Mouse (Mus musculus) embryonic fibroblast, embryonic 13.5 days (primary cell): ENCODE results near the gene Olfr510. TPM values are rescaled to one million over a fixed set of nuclear protein-coding genes. Genes with fewer than 3 reads are reported as not detected.
"Not testable (repeated sequence)": the region's sequence is repeated elsewhere in the genome, so short reads cannot be mapped to it uniquely, and the experiment has no call there.

Source experiments
- H3K27ac ChIP-seq: 2 replicates; pipeline ENCODE4 v1.5.1; 2012; ENCODE audit warnings: low read length, control low read depth, inconsistent platforms; ENCODE audit not compliant: insufficient read depth
- H3K4me1 ChIP-seq: 2 replicates; pipeline ENCODE4 v1.6.1; 2011; ENCODE audit warnings: low read length; ENCODE audit not compliant: control insufficient read depth, insufficient read depth
- H3K4me3 ChIP-seq: 2 replicates; pipeline ENCODE4 v1.5.1; 2011; ENCODE audit warnings: mild to moderate bottlenecking, control low read depth, low read length; ENCODE audit not compliant: insufficient read depth
- CTCF ChIP-seq: IDR thresholded peaks from 2 replicates; pipeline ENCODE4 v1.5.1; 2011; ENCODE audit warnings: mild to moderate bottlenecking, control low read depth, low read length, moderate library complexity, borderline replicate concordance; ENCODE audit not compliant: insufficient read depth
- POLR2A ChIP-seq: IDR thresholded peaks from 2 replicates; pipeline ENCODE4 v1.6.1; 2011; ENCODE audit warnings: low read depth, mild to moderate bottlenecking, control low read depth, low read length, moderate library complexity
- polyA plus RNA-seq: library from polyadenylated mRNA; stranded (reverse); fragments of >200 nt; gene quantifications from 2 replicates; pipeline ENCODE4 v1.2.4, GENCODE M21; 2011; ENCODE audit warnings: low read depth; ENCODE audit not compliant: missing spikeins, insufficient read length

Olfr510 gene
- not detected in 2 replicates for polyA plus RNA-seq

GRCm38 (mm10) chr7:108666118-108666517, at the start of gene Olfr510:
Olfr510 (plus strand) TSS chr7:108666418.
- no peak within 1 kb of the TSS for H3K4me3 ChIP-seq

GRCm38 (mm10) chr7:108616781-108617180, 49.4 kb upstream of the Olfr510 start:
- H3K27ac ChIP-seq, H3K4me3 ChIP-seq, H3K4me1 ChIP-seq: not testable (repeated sequence)

More at GRCm38 (mm10) chr7:108666118-108666517, at the start of gene Olfr510:
- no peak for TF ChIP-seq POLR2A
- no peak for TF ChIP-seq CTCF
- H3K27ac ChIP-seq, result no peak within 1 kb of the TSS
- H3K4me1 ChIP-seq, result no peaks in the 10 kb centered on the region

GRCm38 (mm10) chr7:108621514-108621913, 44.7 kb upstream of the Olfr510 start, which contains the start of gene Olfr507:
Olfr507 (plus strand) TSS chr7:108621814.
- no peak for TF ChIP-seq CTCF
- no peak for TF ChIP-seq POLR2A
- H3K27ac ChIP-seq, result no peak within 1 kb of the TSS
- no peaks in the 10 kb centered on the region for H3K4me1 ChIP-seq

GRCm38 (mm10) chr7:108629694-108630093, 36.5 kb upstream of the Olfr510 start, which contains the start of gene Olfr508:
Olfr508 (plus strand) TSS chr7:108629994.
- Histone ChIP-seq H3K4me3 (no peak within 1 kb of the TSS), H3K27ac (no peak within 1 kb of the TSS), H3K4me1 (no peaks in the 10 kb centered on the region)
- TF ChIP-seq CTCF (no peak), POLR2A (no peak)

More at GRCm38 (mm10) chr7:108621514-108621913, 44.7 kb upstream of the Olfr510 start, which contains the start of gene Olfr507:
- no peak within 1 kb of the TSS for H3K4me3 ChIP-seq

- TF ChIP-seq CTCF (no peak), POLR2A (no peak)
- no peak within 1 kb of the TSS for H3K27ac ChIP-seq
- no peak within 1 kb of the TSS for H3K4me3 ChIP-seq
- H3K4me1 ChIP-seq, result no peaks in the 10 kb centered on the region
Measured at GRCm38 (mm10) chr7:108651806-108652205, 14.4 kb upstream of the Olfr510 start, which contains the start of gene Olfr509. Olfr509 (minus strand) TSS chr7:108651906.

GRCm38 (mm10) chr7:108662419-108662818, 3.8 kb upstream of the Olfr510 start:
- TF ChIP-seq CTCF, result no peak
- no peak for TF ChIP-seq POLR2A
- no peak overlapping the region for H3K27ac ChIP-seq
- H3K4me1 ChIP-seq, result no peaks in the 10 kb centered on the region
- no peak overlapping the region for H3K4me3 ChIP-seq

- no peak overlapping the region for H3K27ac ChIP-seq
- no peak overlapping the region for H3K4me3 ChIP-seq
- H3K4me1 ChIP-seq, result no peaks in the 10 kb centered on the region
- no peak for TF ChIP-seq CTCF
- TF ChIP-seq POLR2A, result no peak
Measured at GRCm38 (mm10) chr7:108671058-108671457, 4.8 kb downstream of the Olfr510 start.

- Histone ChIP-seq H3K27ac (no peak overlapping the region), H3K4me1 (no peaks in the 10 kb centered on the region), H3K4me3 (no peak overlapping the region)
- no peak for TF ChIP-seq POLR2A
- TF ChIP-seq CTCF, result no peak
Measured at GRCm38 (mm10) chr7:108678886-108679285, 12.7 kb downstream of the Olfr510 start.

GRCm38 (mm10) chr7:108713020-108713419, 46.8 kb downstream of the Olfr510 start, which contains the start of gene Olfr512:
Olfr512 (plus strand) TSS chr7:108713320.
- no peaks in the 10 kb centered on the region for H3K4me1 ChIP-seq
- no peak within 1 kb of the TSS for H3K4me3 ChIP-seq
- no peak within 1 kb of the TSS for H3K27ac ChIP-seq
- TF ChIP-seq CTCF (no peak), POLR2A (no peak)

Other genes starting within 250 kb of the Olfr510 start
- not detected in 2 replicates for gene Olfr497, start 246.0 kb upstream of the Olfr510 start, polyA plus RNA-seq
- not detected in 2 replicates for gene Olfr498, start 201.1 kb upstream of the Olfr510 start, polyA plus RNA-seq
- gene Olfr502, start 141.4 kb upstream of the Olfr510 start, polyA plus RNA-seq, result not detected in 2 replicates
- gene Olfr503, start 121.9 kb upstream of the Olfr510 start, polyA plus RNA-seq, result not detected in 2 replicates
- not detected in 2 replicates for gene Olfr504, start 100.6 kb upstream of the Olfr510 start, polyA plus RNA-seq
- gene Olfr506, start 55.6 kb upstream of the Olfr510 start, polyA plus RNA-seq, result not detected in 2 replicates
- gene Olfr507, start 44.6 kb upstream of the Olfr510 start, polyA plus RNA-seq, result not detected in 2 replicates
- gene Olfr508, start 36.4 kb upstream of the Olfr510 start, polyA plus RNA-seq, result not detected in 2 replicates
- not detected in 2 replicates for gene Olfr509, start 14.5 kb upstream of the Olfr510 start, polyA plus RNA-seq
- gene Olfr512, start 46.9 kb downstream of the Olfr510 start, polyA plus RNA-seq, result not detected in 2 replicates
- not detected in 2 replicates for gene Olfr513, start 84.6 kb downstream of the Olfr510 start, polyA plus RNA-seq
- gene Olfr514, start 159.6 kb downstream of the Olfr510 start, polyA plus RNA-seq, result not detected in 2 replicates
- not detected in 2 replicates for gene Olfr516, start 184.1 kb downstream of the Olfr510 start, polyA plus RNA-seq
- gene Olfr517, start 206.0 kb downstream of the Olfr510 start, polyA plus RNA-seq, result not detected in 2 replicates
- not detected in 2 replicates for gene Olfr518, start 218.6 kb downstream of the Olfr510 start, polyA plus RNA-seq
- gene Olfr519, start 228.0 kb downstream of the Olfr510 start, polyA plus RNA-seq, result not detected in 2 replicates